Mouse (Mus musculus): ENCODE results near the gene Hes3.

DNA sequence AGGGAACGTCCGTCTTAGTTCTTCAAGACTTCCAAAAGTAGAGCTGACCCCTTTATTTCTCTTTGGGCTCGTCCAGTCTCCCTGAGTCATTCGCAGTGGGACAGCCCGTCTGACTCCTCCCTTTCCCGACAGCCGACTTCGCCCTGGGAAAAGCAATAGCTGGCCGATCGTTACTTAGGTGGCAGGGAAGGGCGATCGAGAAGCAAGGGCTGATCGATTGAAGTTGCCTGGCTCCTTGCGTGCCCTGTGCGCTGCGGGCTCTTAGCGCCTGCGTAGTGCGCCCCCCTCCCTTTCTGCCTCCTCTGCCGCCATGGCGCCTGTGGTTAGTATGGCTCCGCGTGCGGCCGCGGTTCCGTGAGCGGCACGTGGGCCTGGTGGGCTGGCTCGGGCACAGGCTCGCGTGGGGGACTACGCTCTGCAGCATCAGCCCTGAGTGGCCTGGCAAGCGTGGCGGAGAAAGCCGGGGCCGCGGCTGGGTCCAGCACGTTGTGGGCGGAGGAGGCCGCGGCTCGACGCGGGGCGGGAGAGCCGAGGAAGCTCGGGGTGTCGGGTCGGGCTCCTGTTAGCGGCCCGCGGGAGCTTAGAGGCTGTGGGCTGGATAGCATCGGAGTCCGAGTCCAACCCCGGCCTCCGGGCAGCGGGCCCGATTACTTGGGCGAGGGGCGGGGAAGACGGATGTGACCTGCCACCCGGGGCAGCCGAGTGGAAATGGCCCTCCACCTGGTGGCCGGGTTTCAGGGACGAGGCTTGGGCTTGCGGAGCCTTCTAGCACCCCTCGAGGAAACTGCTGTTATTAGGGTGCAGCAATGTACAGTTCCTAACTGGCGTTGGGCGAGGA is 34.3 kb upstream of the Hes3 start, which contains the start of gene Rpl22:
- TF ChIP-seq POLR2A (IDR thresholded peaks at IDR 0.05; ENCODE audit: low read depth, low read length) (peak; percentile 92), CTCF (IDR thresholded peaks at IDR 0.05; ENCODE audit: borderline replicate concordance, insufficient read depth, low read length) (no peak)

Data from embryonic fibroblast, embryonic 13.5 days (primary cell).